Mouse (Mus musculus) forebrain, embryonic 15.5 days (tissue): ENCODE measurements at regions not wholly inside any gene's neighbourhood (a gene's known extent, or its start where the extent isn't known, plus 50 kb on each side); places are given as distances from the start of the nearest gene placed in this dataset.
A peak's percentile ranks its signal among the peaks of the same experiment; 100 is the strongest.

Experiments used
- ATAC-seq: fragments of 200-750 bp; cut with Nextera tagmentation; replicated peaks from 2 replicates; pipeline ENCODE4 v1.8.0; 2017; ENCODE audit warnings: mild to moderate bottlenecking, moderate TSS enrichment, moderate library complexity
- H3K27ac ChIP-seq: fragments of 300-500 bp; sonication (generic); replicated peaks from 2 replicates; pipeline ENCODE4 v1.5.1; 2015; ENCODE audit warnings: mild to moderate bottlenecking, inconsistent platforms
- H3K27me3 ChIP-seq: fragments of 300-500 bp; sonication (generic); 2 replicates; pipeline ENCODE4 v1.6.1; 2015; ENCODE audit warnings: inconsistent platforms
- H3K36me3 ChIP-seq: fragments of 300-500 bp; sonication (generic); 2 replicates; pipeline ENCODE4 v1.6.1; 2015; ENCODE audit warnings: mild to moderate bottlenecking, inconsistent platforms
- H3K4me1 ChIP-seq: fragments of 300-500 bp; sonication (generic); 2 replicates; pipeline ENCODE4 v1.6.1; 2015; ENCODE audit warnings: inconsistent platforms
- H3K4me2 ChIP-seq: fragments of 300-500 bp; sonication (generic); replicated peaks from 2 replicates; pipeline ENCODE4 v1.6.1; 2015; ENCODE audit warnings: mild to moderate bottlenecking, inconsistent platforms
- H3K4me3 ChIP-seq: fragments of 300-500 bp; sonication (generic); 2 replicates; pipeline ENCODE4 v1.5.1; 2015; ENCODE audit warnings: mild to moderate bottlenecking, inconsistent platforms
- H3K9ac ChIP-seq: fragments of 300-500 bp; sonication (generic); replicated peaks from 2 replicates; pipeline ENCODE4 v1.6.1; 2015; ENCODE audit warnings: mild to moderate bottlenecking, inconsistent platforms
- H3K9me3 ChIP-seq: fragments of 300-500 bp; sonication (generic); 2 replicates; pipeline ENCODE4 v1.6.1; 2016; ENCODE audit warnings: inconsistent platforms
- WGBS: fragments of 180-500 bp; shearing (Covaris S2); methylation state at CpG from one replicate; pipeline ENCODE4 v1.1.7; 2015; ENCODE audit warnings: mixed read lengths; 5-methylcytosine and 5-hydroxymethylcytosine counted together

- no peak overlapping the region for H3K9ac ChIP-seq
- H3K27ac ChIP-seq: no peak overlapping the region
- WGBS: 59% methylated on average over 12 of the region's 12 CpGs
- ATAC-seq: no peak
- H3K36me3 ChIP-seq: no peaks in the 10 kb centered on the region
- H3K4me3 ChIP-seq: no peak overlapping the region
- no peaks in the 10 kb centered on the region for H3K9me3 ChIP-seq
- H3K4me1 ChIP-seq: peaks cover 10% of the 10 kb centered on the region; the same call in 1 of the 2 replicates
- H3K27me3 ChIP-seq: no peaks in the 10 kb centered on the region
- H3K4me2 ChIP-seq: no peak overlapping the region
Measured at GRCm38 (mm10) chr10:21824418-21825025, 57.5 kb upstream of the Sgk1 start.

- H3K36me3 ChIP-seq: no peaks in the 10 kb centered on the region
- H3K9ac ChIP-seq: no peak overlapping the region
- WGBS: 45% methylated on average over 5 of the region's 5 CpGs
- H3K4me3 ChIP-seq: no peak overlapping the region
- H3K27ac ChIP-seq: no peak overlapping the region
- H3K27me3 ChIP-seq: no peaks in the 10 kb centered on the region
- no peaks in the 10 kb centered on the region for H3K9me3 ChIP-seq
- peaks cover 11% of the 10 kb centered on the region; the same call in 1 of the 2 replicates for H3K4me1 ChIP-seq
- no peak overlapping the region for H3K4me2 ChIP-seq
- ATAC-seq: no peak
Measured at GRCm38 (mm10) chr10:21826793-21827504, 55.0 kb upstream of the Sgk1 start.

- no peak for ATAC-seq
- H3K27me3 ChIP-seq: no peaks in the 10 kb centered on the region
- no peaks in the 10 kb centered on the region for H3K9me3 ChIP-seq
- H3K4me1 ChIP-seq: peaks cover 11% of the 10 kb centered on the region; the same call in 1 of the 2 replicates
- no peak overlapping the region for H3K4me2 ChIP-seq
- 72% methylated on average over 3 of the region's 3 CpGs for WGBS
- H3K9ac ChIP-seq: no peak overlapping the region
- H3K36me3 ChIP-seq: no peaks in the 10 kb centered on the region
- H3K4me3 ChIP-seq: no peak overlapping the region
- H3K27ac ChIP-seq: no peak overlapping the region
Measured at GRCm38 (mm10) chr10:21827505-21827844, 54.5 kb upstream of the Sgk1 start.

- no peak overlapping the region for H3K9ac ChIP-seq
- H3K27me3 ChIP-seq: no peaks in the 10 kb centered on the region
- 31% methylated on average over 9 of the region's 9 CpGs for WGBS
- no peak overlapping the region for H3K4me3 ChIP-seq
- no peaks in the 10 kb centered on the region for H3K9me3 ChIP-seq
- no peaks in the 10 kb centered on the region for H3K36me3 ChIP-seq
- no peak overlapping the region for H3K4me2 ChIP-seq
- ATAC-seq: peak; percentile 44
- H3K27ac ChIP-seq: no peak overlapping the region
- peaks cover 11% of the 10 kb centered on the region; the same call in 1 of the 2 replicates for H3K4me1 ChIP-seq
Measured at GRCm38 (mm10) chr10:21828432-21829061, 53.4 kb upstream of the Sgk1 start.

- peak; percentile 47; the same call in 1 of the 2 replicates for ATAC-seq
- no peak overlapping the region for H3K4me3 ChIP-seq
- H3K4me1 ChIP-seq: peaks cover 10% of the 10 kb centered on the region; the same call in 1 of the 2 replicates
- H3K27ac ChIP-seq: no peak overlapping the region
- H3K36me3 ChIP-seq: no peaks in the 10 kb centered on the region
- no peak overlapping the region for H3K9ac ChIP-seq
- 8% methylated on average over 11 of the region's 11 CpGs for WGBS
- H3K4me2 ChIP-seq: no peak overlapping the region
- H3K9me3 ChIP-seq: no peaks in the 10 kb centered on the region
- H3K27me3 ChIP-seq: no peaks in the 10 kb centered on the region
Measured at GRCm38 (mm10) chr10:21829062-21829731, 52.8 kb upstream of the Sgk1 start.

GRCm38 (mm10) chr10:21831002-21831696 lies 50.8 kb upstream of the Sgk1 start:
- 81% methylated on average over 6 of the region's 6 CpGs for WGBS
- Histone ChIP-seq H3K4me2 (no peak overlapping the region), H3K9me3 (no peaks in the 10 kb centered on the region), H3K4me1 (peaks cover 8% of the 10 kb centered on the region; the same call in 1 of the 2 replicates), H3K27ac (no peak overlapping the region), H3K9ac (no peak overlapping the region), H3K27me3 (no peaks in the 10 kb centered on the region), H3K4me3 (no peak overlapping the region), H3K36me3 (no peaks in the 10 kb centered on the region)
- no peak for ATAC-seq
